Mouse (Mus musculus): ENCODE results near the gene Olfr466. TPM values are rescaled to one million over a fixed set of nuclear protein-coding genes. Genes with fewer than 3 reads are reported as not detected.

The Olfr466 gene
- not detected in 2 replicates for polyA plus RNA-seq (2015; fragmentation: Nextera tagmentation; extraction: Ambion mirVana)

GRCm38 (mm10) chr13:65149940-65150339 is at the start of gene Olfr466:
Olfr466 (plus strand) TSS chr13:65150240.
- no peak within 1 kb of the TSS for H3K4me3 ChIP-seq (ENCODE audit: low read length)
- no peaks in the 10 kb centered on the region for H3K27me3 ChIP-seq (ENCODE audit: control insufficient read depth, insufficient read depth, low read depth, low read length)
- H3K9ac ChIP-seq (ENCODE audit: low read length): no peak within 1 kb of the TSS
- 61% methylated on average over 1 of the region's 1 CpGs for WGBS
- no peaks in the 10 kb centered on the region for H3K9me3 ChIP-seq (ENCODE audit: control insufficient read depth, low read length)
- H3K36me3 ChIP-seq (ENCODE audit: control insufficient read depth, insufficient read depth, low read length): no peaks in the 10 kb centered on the region
- no peak for ATAC-seq (ENCODE audit: low read depth)
- H3K4me1 ChIP-seq (replicated peaks; ENCODE audit: control insufficient read depth, insufficient read depth, low read length): no peaks in the 10 kb centered on the region
- no peak within 1 kb of the TSS for H3K4me2 ChIP-seq (ENCODE audit: low read depth, low read length)
- H3K27ac ChIP-seq (ENCODE audit: low read length): no peak within 1 kb of the TSS

GRCm38 (mm10) chr13:65100678-65101077 is 49.4 kb upstream of the Olfr466 start:
- Histone ChIP-seq H3K4me2 (ENCODE audit: low read depth, low read length) (no peak overlapping the region), H3K9ac (ENCODE audit: low read length) (no peak overlapping the region), H3K27me3 (ENCODE audit: control insufficient read depth, insufficient read depth, low read depth, low read length) (no peaks in the 10 kb centered on the region), H3K36me3 (ENCODE audit: control insufficient read depth, insufficient read depth, low read length) (peaks cover 11% of the 10 kb centered on the region; the same call in 1 of the 2 replicates), H3K4me1 (replicated peaks; ENCODE audit: control insufficient read depth, insufficient read depth, low read length) (no peaks in the 10 kb centered on the region), H3K27ac (ENCODE audit: low read length) (no peak overlapping the region), H3K9me3 (ENCODE audit: control insufficient read depth, low read length) (peaks cover 20% of the 10 kb centered on the region), H3K4me3 (ENCODE audit: low read length) (no peak overlapping the region)
- WGBS: 91% methylated on average over 9 of the region's 9 CpGs
- ATAC-seq (ENCODE audit: low read depth): no peak

- Histone ChIP-seq H3K27ac (ENCODE audit: low read length) (no peak overlapping the region), H3K9me3 (ENCODE audit: control insufficient read depth, low read length) (peaks cover 23% of the 10 kb centered on the region), H3K4me3 (ENCODE audit: low read length) (no peak overlapping the region), H3K9ac (ENCODE audit: low read length) (no peak overlapping the region), H3K4me2 (ENCODE audit: low read depth, low read length) (no peak overlapping the region), H3K4me1 (replicated peaks; ENCODE audit: control insufficient read depth, insufficient read depth, low read length) (no peaks in the 10 kb centered on the region), H3K36me3 (ENCODE audit: control insufficient read depth, insufficient read depth, low read length) (peaks cover 14% of the 10 kb centered on the region; the same call in 1 of the 2 replicates), H3K27me3 (ENCODE audit: control insufficient read depth, insufficient read depth, low read depth, low read length) (no peaks in the 10 kb centered on the region)
- WGBS: 86% methylated on average over 3 of the region's 3 CpGs
- ATAC-seq (ENCODE audit: low read depth): no peak
Measured at GRCm38 (mm10) chr13:65101232-65101631, 48.8 kb upstream of the Olfr466 start.

GRCm38 (mm10) chr13:65111961-65112360 is 38.1 kb upstream of the Olfr466 start:
- WGBS: 2% methylated on average over 5 of the region's 5 CpGs

GRCm38 (mm10) chr13:65112459-65113110 is 37.5 kb upstream of the Olfr466 start, which contains the start of gene Mfsd14b:
Mfsd14b (minus strand) TSS chr13:65112975.
- ATAC-seq (ENCODE audit: low read depth): peak; percentile 99

More at GRCm38 (mm10) chr13:65111961-65112360, 38.1 kb upstream of the Olfr466 start:
- H3K9me3 ChIP-seq (ENCODE audit: control insufficient read depth, low read length): peaks cover 6% of the 10 kb centered on the region; the same call in 1 of the 2 replicates
- H3K9ac ChIP-seq (ENCODE audit: low read length): peak overlapping the region; percentile 94
- H3K4me2 ChIP-seq (ENCODE audit: low read depth, low read length): peak overlapping the region; percentile 84
- no peak for ATAC-seq (ENCODE audit: low read depth)
- peak overlapping the region; percentile 89 for H3K4me3 ChIP-seq (ENCODE audit: low read length)
- H3K4me1 ChIP-seq (replicated peaks; ENCODE audit: control insufficient read depth, insufficient read depth, low read length): peaks cover 7% of the 10 kb centered on the region
- H3K27me3 ChIP-seq (ENCODE audit: control insufficient read depth, insufficient read depth, low read depth, low read length): no peaks in the 10 kb centered on the region
- H3K27ac ChIP-seq (ENCODE audit: low read length): peak overlapping the region; percentile 89
- H3K36me3 ChIP-seq (ENCODE audit: control insufficient read depth, insufficient read depth, low read length): no peaks in the 10 kb centered on the region

GRCm38 (mm10) chr13:65113239-65113638 is 36.8 kb upstream of the Olfr466 start:
- 0 out of 2 replicates have a peak, but pooled peaks cover under 1% of the 10 kb centered on the region for H3K9me3 ChIP-seq (ENCODE audit: control insufficient read depth, low read length)

More at GRCm38 (mm10) chr13:65112459-65113110, 37.5 kb upstream of the Olfr466 start, which contains the start of gene Mfsd14b:
- H3K27ac ChIP-seq (ENCODE audit: low read length): peak within 1 kb of the TSS; percentile 89
- no peaks in the 10 kb centered on the region for H3K27me3 ChIP-seq (ENCODE audit: control insufficient read depth, insufficient read depth, low read depth, low read length)
- H3K4me3 ChIP-seq (ENCODE audit: low read length): peak within 1 kb of the TSS; percentile 89
- WGBS: under 1% methylated on average over 60 of the region's 60 CpGs
- no peaks in the 10 kb centered on the region for H3K36me3 ChIP-seq (ENCODE audit: control insufficient read depth, insufficient read depth, low read length)
- peak within 1 kb of the TSS; percentile 94 for H3K9ac ChIP-seq (ENCODE audit: low read length)
- H3K4me2 ChIP-seq (ENCODE audit: low read depth, low read length): peak within 1 kb of the TSS; percentile 84
- H3K9me3 ChIP-seq (ENCODE audit: control insufficient read depth, low read length): peaks cover 5% of the 10 kb centered on the region; the same call in 1 of the 2 replicates
- H3K4me1 ChIP-seq (replicated peaks; ENCODE audit: control insufficient read depth, insufficient read depth, low read length): peaks cover 7% of the 10 kb centered on the region

GRCm38 (mm10) chr13:65120984-65121383 is 29.1 kb upstream of the Olfr466 start:
- no peak overlapping the region for H3K4me2 ChIP-seq (ENCODE audit: low read depth, low read length)
- no peak overlapping the region for H3K27ac ChIP-seq (ENCODE audit: low read length)
- H3K4me1 ChIP-seq (replicated peaks; ENCODE audit: control insufficient read depth, insufficient read depth, low read length): no peaks in the 10 kb centered on the region
- no peak overlapping the region for H3K4me3 ChIP-seq (ENCODE audit: low read length)
- 57% methylated on average over 3 of the region's 3 CpGs for WGBS
- no peaks in the 10 kb centered on the region for H3K27me3 ChIP-seq (ENCODE audit: control insufficient read depth, insufficient read depth, low read depth, low read length)
- no peaks in the 10 kb centered on the region for H3K9me3 ChIP-seq (ENCODE audit: control insufficient read depth, low read length)
- no peak overlapping the region for H3K9ac ChIP-seq (ENCODE audit: low read length)
- H3K36me3 ChIP-seq (ENCODE audit: control insufficient read depth, insufficient read depth, low read length): no peaks in the 10 kb centered on the region
- ATAC-seq (ENCODE audit: low read depth): no peak

More at GRCm38 (mm10) chr13:65113239-65113638, 36.8 kb upstream of the Olfr466 start:
- Histone ChIP-seq H3K4me2 (ENCODE audit: low read depth, low read length) (peak overlapping the region; percentile 84), H3K27me3 (ENCODE audit: control insufficient read depth, insufficient read depth, low read depth, low read length) (no peaks in the 10 kb centered on the region), H3K36me3 (ENCODE audit: control insufficient read depth, insufficient read depth, low read length) (no peaks in the 10 kb centered on the region), H3K4me1 (replicated peaks; ENCODE audit: control insufficient read depth, insufficient read depth, low read length) (peaks cover 7% of the 10 kb centered on the region), H3K27ac (ENCODE audit: low read length) (peak overlapping the region; percentile 21; the same call in 1 of the 2 replicates), H3K4me3 (ENCODE audit: low read length) (peak overlapping the region; percentile 89), H3K9ac (ENCODE audit: low read length) (peak overlapping the region; percentile 94)
- 65% methylated on average over 3 of the region's 3 CpGs for WGBS
- ATAC-seq (ENCODE audit: low read depth): peak; percentile 41

GRCm38 (mm10) chr13:65122111-65122510 is 27.9 kb upstream of the Olfr466 start:
- Histone ChIP-seq H3K36me3 (ENCODE audit: control insufficient read depth, insufficient read depth, low read length) (no peaks in the 10 kb centered on the region), H3K4me1 (replicated peaks; ENCODE audit: control insufficient read depth, insufficient read depth, low read length) (no peaks in the 10 kb centered on the region), H3K9me3 (ENCODE audit: control insufficient read depth, low read length) (no peaks in the 10 kb centered on the region), H3K9ac (ENCODE audit: low read length) (no peak overlapping the region), H3K27me3 (ENCODE audit: control insufficient read depth, insufficient read depth, low read depth, low read length) (no peaks in the 10 kb centered on the region), H3K4me2 (ENCODE audit: low read depth, low read length) (no peak overlapping the region), H3K4me3 (ENCODE audit: low read length) (no peak overlapping the region), H3K27ac (ENCODE audit: low read length) (no peak overlapping the region)
- ATAC-seq (ENCODE audit: low read depth): no peak
- WGBS: 72% methylated on average over 1 of the region's 1 CpGs

GRCm38 (mm10) chr13:65127063-65127847 is 22.8 kb upstream of the Olfr466 start:
- H3K9ac ChIP-seq (ENCODE audit: low read length): no peak overlapping the region
- H3K27me3 ChIP-seq (ENCODE audit: control insufficient read depth, insufficient read depth, low read depth, low read length): no peaks in the 10 kb centered on the region
- H3K4me2 ChIP-seq (ENCODE audit: low read depth, low read length): no peak overlapping the region
- H3K4me1 ChIP-seq (replicated peaks; ENCODE audit: control insufficient read depth, insufficient read depth, low read length): no peaks in the 10 kb centered on the region
- 60% methylated on average over 3 of the region's 3 CpGs for WGBS
- H3K36me3 ChIP-seq (ENCODE audit: control insufficient read depth, insufficient read depth, low read length): no peaks in the 10 kb centered on the region
- no peaks in the 10 kb centered on the region for H3K9me3 ChIP-seq (ENCODE audit: control insufficient read depth, low read length)
- H3K27ac ChIP-seq (ENCODE audit: low read length): no peak overlapping the region
- no peak for ATAC-seq (ENCODE audit: low read depth)
- no peak overlapping the region for H3K4me3 ChIP-seq (ENCODE audit: low read length)

Measured in lung, embryonic 16.5 days (tissue).